Mouse (Mus musculus) thymus, adult 18-20 months (tissue): ENCODE data around the gene Dgki.

Experiments used
- DNase-seq, 2 experiments: peaks; one replicate each; pipeline ENCODE4 v3.0.0; 2022; ENCODE audit warnings: mixed read lengths in 2 of 2

The Dgki gene

GRCm38 (mm10) chr6:36841701-36842100 lies 458.3 kb downstream of the Dgki start:
- no peak for DNase-seq

- no peak for DNase-seq
These were observed 458.8 kb downstream of the Dgki start for GRCm38 (mm10) chr6:36841174-36841573.

- DNase-seq, result no peak
These were observed 461.2 kb downstream of the Dgki start for GRCm38 (mm10) chr6:36838747-36839146.

- no peak for DNase-seq
These were observed 464.6 kb downstream of the Dgki start for GRCm38 (mm10) chr6:36835351-36835750.

- no peak for DNase-seq
These were observed 465.2 kb downstream of the Dgki start for GRCm38 (mm10) chr6:36834695-36835265.

GRCm38 (mm10) chr6:36832681-36833080 lies 467.3 kb downstream of the Dgki start:
- no peak for DNase-seq

GRCm38 (mm10) chr6:36832207-36832606 lies 467.8 kb downstream of the Dgki start:
- DNase-seq, result no peak

GRCm38 (mm10) chr6:36830371-36830925 lies 469.5 kb downstream of the Dgki start:
- DNase-seq, result no peak

GRCm38 (mm10) chr6:36819784-36820050 lies 480.3 kb downstream of the Dgki start:
- DNase-seq, result no peak

- DNase-seq, result no peak
These were observed 480.8 kb downstream of the Dgki start for GRCm38 (mm10) chr6:36819019-36819783.

- DNase-seq, result no peak
These were observed 481.5 kb downstream of the Dgki start for GRCm38 (mm10) chr6:36818281-36819018.

- DNase-seq, result no peak
These were observed 483.3 kb downstream of the Dgki start for GRCm38 (mm10) chr6:36816666-36817065.

GRCm38 (mm10) chr6:36815992-36816391 lies 484.0 kb downstream of the Dgki start:
- DNase-seq, result no peak

- DNase-seq, result no peak
These were observed 487.1 kb downstream of the Dgki start for GRCm38 (mm10) chr6:36812666-36813515.

GRCm38 (mm10) chr6:36810448-36810847 lies 489.5 kb downstream of the Dgki start:
- DNase-seq, result no peak

- DNase-seq, result no peak
These were observed 490.2 kb downstream of the Dgki start, which contains the start of gene Ptn for GRCm38 (mm10) chr6:36809747-36810285. TSS of gene Ptn (minus strand) at chr6:36810220.

- DNase-seq, result no peak
These were observed 490.7 kb downstream of the Dgki start for GRCm38 (mm10) chr6:36809311-36809726.

GRCm38 (mm10) chr6:36808306-36809058 lies 491.5 kb downstream of the Dgki start:
- no peak for DNase-seq

- DNase-seq, result no peak
These were observed 493.1 kb downstream of the Dgki start for GRCm38 (mm10) chr6:36806906-36807305.

GRCm38 (mm10) chr6:36800309-36800946 lies 499.6 kb downstream of the Dgki start:
- DNase-seq, result no peak

GRCm38 (mm10) chr6:36797066-36797655 lies 502.8 kb downstream of the Dgki start:
- no peak for DNase-seq
